ENCODE assay signal across 15 mouse cellular contexts in the genomic region with DNA sequence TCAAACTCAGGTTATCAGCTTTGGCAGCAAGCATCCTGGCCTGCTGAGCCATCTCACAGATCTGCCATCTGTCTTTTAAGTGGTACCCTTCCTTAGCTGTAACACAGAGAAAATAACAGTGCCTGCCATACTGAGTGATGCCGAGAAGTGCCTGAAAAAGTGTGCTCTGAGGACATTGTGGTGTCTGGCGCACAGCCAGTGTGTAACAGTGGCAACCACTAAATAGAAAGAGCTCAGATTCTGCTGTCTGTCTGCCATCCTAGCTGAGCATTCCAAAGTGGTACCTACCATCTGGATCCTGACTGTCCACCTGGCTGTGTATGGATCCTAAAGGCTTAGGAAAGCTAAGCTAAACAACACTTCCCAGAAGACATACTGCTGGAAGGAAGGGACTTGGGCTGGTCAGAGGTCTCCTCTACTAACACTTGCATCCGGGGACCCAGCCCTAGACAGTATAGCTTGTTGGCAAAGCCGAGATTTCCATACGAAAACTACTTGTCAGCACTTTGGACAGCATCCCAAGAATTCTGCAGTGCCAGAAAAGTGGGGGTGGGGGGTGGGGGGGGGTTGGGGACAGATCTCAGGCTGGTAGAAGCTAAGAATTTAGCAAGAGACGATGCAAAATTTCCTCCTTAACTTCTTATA. TPM values are rescaled to one million over a fixed set of nuclear protein-coding genes. Genes with fewer than 3 reads are reported as not detected.
DNase-seq lines count a peak whose midpoint lies in the region; ATAC-seq lines count a peak whose summit lies in the region.
"Had no signal": no experiment of that assay in that cellular context is flagged by ENCODE, and none has a peak within 500 bp of the region (broad histone marks: within the 10 kb centered on the region; RNA-seq: fewer than 3 reads in every experiment).

No protein-coding gene starts in this region.

- no peaks in the 10 kb centered on the region for H3K27me3 ChIP-seq in forebrain, embryonic 15.5 days
- no peaks in the 10 kb centered on the region for H3K27me3 ChIP-seq in forebrain, embryonic 10.5 days (ENCODE audit: poor library complexity, severe bottlenecking)
- H3K27me3 ChIP-seq: embryonic facial prominence, embryonic 12.5 days had no signal

- H3K4me2 ChIP-seq in forebrain, embryonic 15.5 days (replicated peaks) = no peak overlapping the region
- H3K4me2 ChIP-seq: embryonic facial prominence, embryonic 12.5 days; liver, embryonic 11.5 days; neural tube, embryonic 12.5 days had no signal

- ATAC-seq in forebrain, embryonic 15.5 days (replicated peaks) = peak; percentile 87
- no peak for ATAC-seq in frontal cortex, adult (ENCODE audit: low TSS enrichment)
- ATAC-seq: midbrain, embryonic 16.5 days had no signal

- no peak overlapping the region for H3K9ac ChIP-seq in forebrain, embryonic 15.5 days (replicated peaks)
- H3K9ac ChIP-seq: embryonic facial prominence, embryonic 12.5 days; neural tube, embryonic 12.5 days had no signal

- no peak for DNase-seq in forebrain, embryonic 10.5 days (ENCODE audit: extremely low spot score, low spot score)
- DNase-seq in right cerebral cortex, postnatal 10 days (ENCODE audit: low spot score in 2 of 2) = peak; percentile 68 to 85
- DNase-seq in right cerebral cortex, postnatal 25 days = no peak
- peak; percentile 49 to 78 for DNase-seq in cerebellum, postnatal 14 days
- DNase-seq in urinary bladder, postnatal 4 days (ENCODE audit: low spot score in 2 of 2) = no peak
- DNase-seq in heart, adult 18-20 months = no peak
- DNase-seq: adrenal gland, adult 8-10 months had no signal

- peak overlapping the region; percentile 66 for H3K27ac ChIP-seq in forebrain, embryonic 15.5 days (replicated peaks)
- no peak overlapping the region for H3K27ac ChIP-seq in forebrain, embryonic 10.5 days
- H3K27ac ChIP-seq: embryonic facial prominence, embryonic 12.5 days; kidney, postnatal 0 days; macrophage; neural tube, embryonic 12.5 days had no signal

- H3K4me1 ChIP-seq in forebrain, embryonic 15.5 days = peaks cover 13% of the 10 kb centered on the region
- peaks cover 29% of the 10 kb centered on the region for H3K4me1 ChIP-seq in forebrain, embryonic 10.5 days

- H3K36me3 ChIP-seq in forebrain, embryonic 15.5 days = no peaks in the 10 kb centered on the region
- H3K36me3 ChIP-seq in forebrain, embryonic 10.5 days (replicated peaks) = no peaks in the 10 kb centered on the region
- H3K36me3 ChIP-seq: embryonic facial prominence, embryonic 12.5 days; neural tube, embryonic 12.5 days had no signal

- WGBS in forebrain, embryonic 15.5 days = 48% methylated on average over 6 of the region's 6 CpGs
- 89% methylated on average over 6 of the region's 6 CpGs for WGBS in forebrain, embryonic 10.5 days

- no peaks in the 10 kb centered on the region for H3K9me3 ChIP-seq in forebrain, embryonic 15.5 days
- no peaks in the 10 kb centered on the region for H3K9me3 ChIP-seq in forebrain, embryonic 10.5 days
- H3K9me3 ChIP-seq: embryonic facial prominence, embryonic 12.5 days; neural tube, embryonic 12.5 days had no signal

- no peak overlapping the region for H3K4me3 ChIP-seq in forebrain, embryonic 15.5 days
- no peak overlapping the region for H3K4me3 ChIP-seq in forebrain, embryonic 10.5 days
- H3K4me3 ChIP-seq: embryonic facial prominence, embryonic 12.5 days; neural tube, embryonic 12.5 days had no signal

RNA-seq across cellular contexts. Expression of gene Mfap3, which starts 58.5 kb away (rescaled TPM):
- 71.7 and 75.5 TPM in 2 replicates for polyA plus RNA-seq in forebrain, embryonic 15.5 days (2015; fragmentation: Nextera tagmentation; extraction: Ambion mirVana)
- polyA plus RNA-seq in forebrain, embryonic 10.5 days (2016; fragmentation: Nextera tagmentation; extraction: Ambion mirVana) = 42.8 and 52.6 TPM in 2 replicates
- total RNA-seq in heart, adult 18-20 months (2021) = 10 to 100 TPM; 10.4 to 12.6 TPM

RNA-seq across cellular contexts. Expression of gene Fam114a2, which starts 58.6 kb away (rescaled TPM):
- polyA plus RNA-seq in forebrain, embryonic 15.5 days (2015; fragmentation: Nextera tagmentation; extraction: Ambion mirVana) = 107 and 111 TPM in 2 replicates
- 64.5 and 65.6 TPM in 2 replicates for polyA plus RNA-seq in forebrain, embryonic 10.5 days (2016; fragmentation: Nextera tagmentation; extraction: Ambion mirVana)
- total RNA-seq in heart, adult 18-20 months (2021) = 10 to 100 TPM; 40.2 to 40.9 TPM

Comparison
In these comparisons a context has a peak if more than half of its experiments do, and no peak if none do; other contexts are left out.
1. DNase-seq: peak in right cerebral cortex, postnatal 10 days (2 of 2) and cerebellum, postnatal 14 days (2 of 2); none in forebrain, embryonic 10.5 days (single experiment), right cerebral cortex, postnatal 25 days (single experiment), urinary bladder, postnatal 4 days (0 of 2) and heart, adult 18-20 months (0 of 2).